Mouse (Mus musculus): ENCODE results near the gene Il2ra. TPM values are rescaled to one million over a fixed set of nuclear protein-coding genes. Genes with fewer than 3 reads are reported as not detected.

Il2ra gene
- total and polyA plus RNA-seq, 2 experiments from 2014 or later: not detected

DNA sequence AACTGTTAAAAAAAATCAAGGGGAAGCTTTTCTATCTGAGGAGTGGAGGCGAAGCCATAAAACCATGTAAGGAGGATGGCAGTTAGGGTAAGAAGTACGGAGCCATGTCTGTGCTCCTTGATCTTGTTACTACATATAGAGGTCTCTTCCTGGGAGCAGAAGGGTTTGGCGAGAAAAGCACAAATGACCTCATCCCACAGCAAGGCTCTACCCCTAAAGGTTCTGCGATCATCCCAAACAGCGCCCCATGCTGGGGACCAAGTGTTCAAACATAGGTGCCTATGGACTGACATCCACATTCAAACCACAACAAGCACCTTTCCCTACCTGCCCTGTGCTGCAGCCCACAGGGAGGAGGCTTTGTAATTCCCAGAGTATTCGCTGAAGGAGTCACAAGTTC is 21.8 kb downstream of the Il2ra start:
- TF ChIP-seq CTCF (IDR thresholded peaks at IDR 0.05; ENCODE audit: low read depth): no peak
- peak overlapping the region; percentile 41 for H3K4me2 ChIP-seq (ENCODE audit: low read depth)
- H3K36me3 ChIP-seq (ENCODE audit: insufficient read depth): no peaks in the 10 kb centered on the region
- peak overlapping the region; percentile 10; the same call in 1 of the 2 replicates for H3K9ac ChIP-seq
- peak overlapping the region; percentile 25 for H3K4me3 ChIP-seq (ENCODE audit: low read depth, low read length)
- DNase-seq (no peak), ATAC-seq (peak; percentile 72)
- no peak overlapping the region for H3K27ac ChIP-seq (ENCODE audit: low read depth, low read length)
- WGBS: 48% methylated on average over 6 of the region's 6 CpGs
- no peaks in the 10 kb centered on the region for H3K9me3 ChIP-seq (ENCODE audit: low read length)
- H3K4me1 ChIP-seq (ENCODE audit: insufficient read depth): no peaks in the 10 kb centered on the region
- H3K27me3 ChIP-seq (ENCODE audit: insufficient read depth, low read length): no peaks in the 10 kb centered on the region

DNA sequence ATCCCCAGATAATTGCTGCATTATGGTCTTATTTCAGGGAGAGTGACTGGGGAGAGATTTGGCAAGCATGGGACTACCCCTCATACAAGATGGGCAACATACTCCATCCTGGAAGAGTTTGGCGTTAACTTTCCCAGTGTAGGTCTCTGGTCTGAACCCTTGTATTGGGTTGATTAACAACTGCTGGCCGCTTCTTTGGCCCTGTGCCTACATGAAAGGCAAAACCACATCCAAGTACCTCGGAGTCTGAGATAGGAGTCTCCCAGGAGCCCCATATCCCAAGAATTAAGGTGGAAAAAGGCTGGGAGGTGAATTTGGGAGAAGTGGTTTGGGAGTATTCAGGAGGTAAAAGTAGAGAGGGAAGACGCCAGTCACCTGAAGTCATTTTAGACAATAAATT is 22.2 kb downstream of the Il2ra start:
- H3K9me3 ChIP-seq (ENCODE audit: low read length): no peaks in the 10 kb centered on the region
- no peak for DNase-seq
- no peak overlapping the region for H3K4me3 ChIP-seq (ENCODE audit: low read depth, low read length)
- ATAC-seq: no peak
- no peaks in the 10 kb centered on the region for H3K27me3 ChIP-seq (ENCODE audit: insufficient read depth, low read length)
- H3K4me1 ChIP-seq (ENCODE audit: insufficient read depth): no peaks in the 10 kb centered on the region
- no peaks in the 10 kb centered on the region for H3K36me3 ChIP-seq (ENCODE audit: insufficient read depth)
- no peak for TF ChIP-seq CTCF (IDR thresholded peaks at IDR 0.05; ENCODE audit: low read depth)
- 90% methylated on average over 4 of the region's 4 CpGs for WGBS
- no peak overlapping the region for H3K4me2 ChIP-seq (ENCODE audit: low read depth)
- H3K9ac ChIP-seq: no peak overlapping the region
- H3K27ac ChIP-seq (ENCODE audit: low read depth, low read length): no peak overlapping the region

DNA sequence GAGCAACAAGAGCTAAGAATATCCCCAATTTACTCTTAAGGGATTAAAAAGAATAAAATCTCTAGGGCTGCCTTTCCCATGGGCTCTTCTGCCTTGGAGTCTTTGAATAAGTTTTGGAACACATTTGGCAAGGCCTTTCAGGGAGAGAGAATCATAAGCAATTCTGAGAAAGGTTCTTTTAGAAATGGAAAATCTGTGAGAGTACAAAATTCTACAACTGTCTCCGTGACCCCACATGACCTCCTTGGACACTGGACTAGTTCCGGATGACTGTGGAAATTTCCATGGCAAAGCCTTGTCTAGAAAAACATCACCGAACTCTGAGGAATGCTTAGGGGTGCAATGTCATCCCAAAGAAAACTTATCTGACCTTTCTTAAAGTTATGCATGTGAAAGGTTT is 22.7 kb downstream of the Il2ra start:
- Histone ChIP-seq H3K4me1 (ENCODE audit: insufficient read depth) (no peaks in the 10 kb centered on the region), H3K9ac (no peak overlapping the region), H3K27me3 (ENCODE audit: insufficient read depth, low read length) (no peaks in the 10 kb centered on the region), H3K27ac (ENCODE audit: low read depth, low read length) (no peak overlapping the region), H3K36me3 (ENCODE audit: insufficient read depth) (no peaks in the 10 kb centered on the region), H3K4me3 (ENCODE audit: low read depth, low read length) (no peak overlapping the region), H3K4me2 (ENCODE audit: low read depth) (no peak overlapping the region), H3K9me3 (ENCODE audit: low read length) (no peaks in the 10 kb centered on the region)
- ATAC-seq: no peak
- DNase-seq: no peak
- no peak for TF ChIP-seq CTCF (IDR thresholded peaks at IDR 0.05; ENCODE audit: low read depth)
- 92% methylated on average over 3 of the region's 3 CpGs for WGBS

DNA sequence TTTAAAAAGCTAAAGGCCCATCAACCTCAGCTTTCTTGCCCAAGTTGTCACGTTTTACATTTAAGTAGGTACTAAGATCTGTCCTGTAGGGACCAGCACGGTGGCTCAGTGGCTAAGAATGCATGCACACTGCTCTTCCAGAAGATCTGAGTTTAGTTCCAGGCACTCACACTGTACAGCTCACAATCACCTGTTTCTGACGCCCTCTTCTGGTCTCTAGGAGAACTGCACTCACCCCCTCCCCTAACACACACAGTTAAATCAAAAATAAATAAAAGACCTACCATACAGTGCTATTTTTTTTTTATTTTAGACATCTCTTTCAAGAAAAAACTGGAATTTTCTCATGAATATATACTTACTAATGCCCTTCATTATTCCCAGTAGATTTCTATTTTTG is 29.5 kb downstream of the Il2ra start:
- ATAC-seq (no peak), DNase-seq (no peak)
- Histone ChIP-seq H3K9ac (no peak overlapping the region), H3K4me2 (ENCODE audit: low read depth) (no peak overlapping the region), H3K27ac (ENCODE audit: low read depth, low read length) (no peak overlapping the region), H3K4me3 (ENCODE audit: low read depth, low read length) (no peak overlapping the region), H3K9me3 (ENCODE audit: low read length) (no peaks in the 10 kb centered on the region), H3K4me1 (ENCODE audit: insufficient read depth) (no peaks in the 10 kb centered on the region), H3K36me3 (ENCODE audit: insufficient read depth) (no peaks in the 10 kb centered on the region), H3K27me3 (ENCODE audit: insufficient read depth, low read length) (no peaks in the 10 kb centered on the region)
- WGBS: 21% methylated on average over 3 of the region's 3 CpGs
- TF ChIP-seq CTCF (IDR thresholded peaks at IDR 0.05; ENCODE audit: low read depth): peak; percentile 11; the same call in 1 of the 2 replicates

DNA sequence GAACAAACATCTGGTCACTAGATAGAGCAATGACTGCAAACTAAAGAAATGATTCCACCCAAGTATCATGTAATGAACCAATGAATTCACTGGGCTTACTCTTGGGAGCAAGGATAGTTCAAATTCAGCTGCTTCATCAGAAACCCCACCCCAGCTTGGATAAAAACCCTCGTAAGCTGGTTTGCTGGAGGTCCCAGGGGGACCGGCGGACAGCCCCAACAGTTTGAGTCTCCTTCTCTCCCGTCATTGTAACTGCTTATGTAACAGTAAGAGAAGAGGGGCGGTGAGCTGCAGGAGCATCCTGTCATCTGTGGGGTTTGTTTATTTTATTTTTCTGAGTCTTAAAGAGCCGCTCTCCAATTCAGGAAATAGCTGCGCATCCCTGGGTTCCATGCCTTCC is 37.0 kb downstream of the Il2ra start:
- Histone ChIP-seq H3K27ac (ENCODE audit: low read depth, low read length) (no peak overlapping the region), H3K9ac (no peak overlapping the region), H3K9me3 (ENCODE audit: low read length) (0 out of 2 replicates have a peak, but pooled peaks cover 3% of the 10 kb centered on the region), H3K4me1 (ENCODE audit: insufficient read depth) (no peaks in the 10 kb centered on the region), H3K4me2 (ENCODE audit: low read depth) (no peak overlapping the region), H3K4me3 (ENCODE audit: low read depth, low read length) (no peak overlapping the region), H3K27me3 (ENCODE audit: insufficient read depth, low read length) (no peaks in the 10 kb centered on the region), H3K36me3 (ENCODE audit: insufficient read depth) (no peaks in the 10 kb centered on the region)
- DNase-seq: no peak
- TF ChIP-seq CTCF (IDR thresholded peaks at IDR 0.05; ENCODE audit: low read depth): no peak
- WGBS: 86% methylated on average over 7 of the region's 7 CpGs
- no peak for ATAC-seq

DNA sequence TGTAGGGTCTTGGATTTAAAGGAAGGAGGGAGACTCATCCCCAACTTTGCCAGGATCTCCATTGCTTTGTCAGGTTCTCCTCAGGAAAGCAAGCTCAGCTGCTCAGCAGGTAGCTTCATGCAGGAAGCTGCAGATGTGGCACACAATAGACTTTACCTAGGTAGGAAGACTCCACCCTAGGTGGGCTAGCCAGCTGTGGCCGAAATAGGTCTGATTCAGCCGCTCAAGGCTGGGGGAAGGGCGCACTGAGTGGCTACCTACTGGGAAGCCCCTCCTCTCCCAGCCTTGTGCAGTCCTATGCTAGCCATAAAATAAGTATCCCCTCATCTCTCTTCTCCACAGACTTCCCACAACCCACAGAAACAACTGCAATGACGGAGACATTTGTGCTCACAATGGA is 40.1 kb downstream of the Il2ra start:
- WGBS: 58% methylated on average over 4 of the region's 4 CpGs

DNA sequence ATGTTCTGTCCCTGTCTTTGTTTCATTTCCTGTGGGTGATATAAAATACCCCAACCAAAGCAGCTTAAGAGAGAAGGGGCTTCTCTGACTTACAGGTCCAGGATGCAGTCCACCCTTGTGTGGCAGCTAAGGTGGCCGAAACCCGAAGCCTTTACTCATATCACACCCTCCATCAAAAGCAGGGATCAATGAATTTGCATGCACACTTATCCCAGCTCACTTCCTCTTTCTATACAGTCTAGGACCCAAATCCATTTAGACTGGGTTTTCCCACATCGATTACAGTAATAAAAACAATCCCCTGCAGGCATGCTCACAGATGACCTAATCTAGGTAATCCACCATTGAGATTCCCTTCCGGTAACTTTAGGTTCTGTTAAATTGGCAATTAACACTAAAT is 43.9 kb downstream of the Il2ra start:
- Histone ChIP-seq H3K9me3 (ENCODE audit: low read length) (no peaks in the 10 kb centered on the region), H3K9ac (no peak overlapping the region), H3K4me1 (ENCODE audit: insufficient read depth) (no peaks in the 10 kb centered on the region), H3K27ac (ENCODE audit: low read depth, low read length) (no peak overlapping the region), H3K4me2 (ENCODE audit: low read depth) (no peak overlapping the region), H3K36me3 (ENCODE audit: insufficient read depth) (no peaks in the 10 kb centered on the region), H3K27me3 (ENCODE audit: insufficient read depth, low read length) (no peaks in the 10 kb centered on the region), H3K4me3 (ENCODE audit: low read depth, low read length) (no peak overlapping the region)
- no peak for ATAC-seq
- no peak for TF ChIP-seq CTCF (IDR thresholded peaks at IDR 0.05; ENCODE audit: low read depth)
- whole genome bisulfite sequencing: 82% methylated on average over 4 of the region's 4 CpGs
- no peak for DNase-seq

More for the DNA sequence above, 40.1 kb downstream of the Il2ra start:
- Histone ChIP-seq H3K4me2 (ENCODE audit: low read depth) (no peak overlapping the region), H3K4me3 (ENCODE audit: low read depth, low read length) (no peak overlapping the region), H3K4me1 (ENCODE audit: insufficient read depth) (no peaks in the 10 kb centered on the region), H3K27ac (ENCODE audit: low read depth, low read length) (no peak overlapping the region), H3K9me3 (ENCODE audit: low read length) (0 out of 2 replicates have a peak, but pooled peaks cover 3% of the 10 kb centered on the region), H3K36me3 (ENCODE audit: insufficient read depth) (no peaks in the 10 kb centered on the region), H3K27me3 (ENCODE audit: insufficient read depth, low read length) (no peaks in the 10 kb centered on the region), H3K9ac (no peak overlapping the region)
- no peak for TF ChIP-seq CTCF (IDR thresholded peaks at IDR 0.05; ENCODE audit: low read depth)
- no peak for DNase-seq
- no peak for ATAC-seq

DNA sequence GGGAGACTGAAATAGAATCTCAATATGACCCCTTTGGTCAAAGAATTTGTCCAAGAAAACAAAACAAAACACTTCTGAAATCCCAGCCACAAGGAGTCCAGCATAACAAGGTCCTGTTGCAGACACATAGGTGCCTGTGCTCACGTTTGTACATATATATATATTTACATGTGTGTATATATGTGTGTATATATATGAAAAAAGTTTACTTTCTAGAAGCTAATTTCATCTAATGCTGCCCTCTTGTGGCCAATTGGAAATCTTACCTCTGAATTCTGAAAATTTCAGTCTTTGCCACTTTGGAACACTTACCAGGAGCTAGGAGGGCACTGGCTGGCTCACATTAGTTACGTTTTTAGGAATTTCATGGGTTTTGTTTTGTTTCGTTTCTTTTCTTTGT is 44.8 kb downstream of the Il2ra start:
- no peaks in the 10 kb centered on the region for H3K36me3 ChIP-seq (ENCODE audit: insufficient read depth)
- H3K9me3 ChIP-seq (ENCODE audit: low read length): no peaks in the 10 kb centered on the region
- 15% methylated on average over 3 of the region's 3 CpGs for WGBS
- no peak for ATAC-seq
- no peaks in the 10 kb centered on the region for H3K27me3 ChIP-seq (ENCODE audit: insufficient read depth, low read length)
- no peak overlapping the region for H3K27ac ChIP-seq (ENCODE audit: low read depth, low read length)
- DNase-seq: peak; percentile 55
- peak; percentile 44 for TF ChIP-seq CTCF (IDR thresholded peaks at IDR 0.05; ENCODE audit: low read depth)
- H3K9ac ChIP-seq: no peak overlapping the region
- no peak overlapping the region for H3K4me2 ChIP-seq (ENCODE audit: low read depth)
- no peaks in the 10 kb centered on the region for H3K4me1 ChIP-seq (ENCODE audit: insufficient read depth)
- no peak overlapping the region for H3K4me3 ChIP-seq (ENCODE audit: low read depth, low read length)
